Mouse (Mus musculus) forebrain, embryonic 10.5 days (tissue): ENCODE measurements around the gene Rdh7. TPM values are rescaled to one million over a fixed set of nuclear protein-coding genes. Genes with fewer than 3 reads are reported as not detected.
"Not testable (repeated sequence)": the region's sequence is repeated elsewhere in the genome, so short reads cannot be mapped to it uniquely, and the experiment has no call there.

Experiments
- DNase-seq: peaks from one replicate; pipeline ENCODE4 v3.0.0-alpha.2; 2017; ENCODE audit warnings: low spot score; ENCODE audit errors: extremely low spot score
- H3K27ac ChIP-seq: fragments of 300-500 bp; sonication (generic); 2 replicates; pipeline ENCODE4 v1.5.1; 2016; ENCODE audit warnings: mild to moderate bottlenecking
- H3K27me3 ChIP-seq: fragments of 300-500 bp; sonication (generic); 2 replicates; pipeline ENCODE4 v1.6.1; 2016; ENCODE audit warnings: mild to moderate bottlenecking; ENCODE audit not compliant: poor library complexity, severe bottlenecking
- H3K36me3 ChIP-seq: fragments of 300-500 bp; sonication (generic); replicated peaks from 2 replicates; pipeline ENCODE4 v1.6.1; 2016; ENCODE audit warnings: mild to moderate bottlenecking, moderate library complexity
- H3K4me1 ChIP-seq: fragments of 300-500 bp; sonication (generic); 2 replicates; pipeline ENCODE4 v1.6.1; 2016
- H3K4me3 ChIP-seq: fragments of 300-500 bp; sonication (generic); 2 replicates; pipeline ENCODE4 v1.5.1; 2016; ENCODE audit warnings: mild to moderate bottlenecking, moderate library complexity
- H3K9me3 ChIP-seq: fragments of 300-500 bp; sonication (generic); 2 replicates; pipeline ENCODE4 v1.6.1; 2016; ENCODE audit warnings: mild to moderate bottlenecking, moderate library complexity
- WGBS: fragments of 180-500 bp; shearing (Covaris S2); methylation state at CpG from one replicate; pipeline ENCODE4 v1.1.7; 2016; 5-methylcytosine and 5-hydroxymethylcytosine counted together
- polyA plus RNA-seq: library from polyadenylated mRNA; unstranded; fragments of >200 nt; fragmentation: Nextera tagmentation; extraction: Ambion mirVana; gene quantifications from 2 replicates; pipeline ENCODE4 v1.2.1, GENCODE M21; 2016

Rdh7 gene
- polyA plus RNA-seq, 1 experiment from 2014 or later, result not detected

GRCm38 (mm10) chr10:127907386-127907951 is 18.9 kb upstream of the Rdh7 start:
- Histone ChIP-seq H3K4me3 (no peak overlapping the region), H3K27me3 (no peaks in the 10 kb centered on the region), H3K27ac (no peak overlapping the region), H3K9me3 (no peaks in the 10 kb centered on the region), H3K36me3 (no peaks in the 10 kb centered on the region), H3K4me1 (peaks cover 3% of the 10 kb centered on the region; the same call in 1 of the 2 replicates)
- no peak for DNase-seq

GRCm38 (mm10) chr10:127906138-127906537 is 17.5 kb upstream of the Rdh7 start:
- Histone ChIP-seq H3K4me1 (peaks cover 3% of the 10 kb centered on the region; the same call in 1 of the 2 replicates), H3K27ac (no peak overlapping the region), H3K4me3 (no peak overlapping the region), H3K36me3 (no peaks in the 10 kb centered on the region), H3K27me3 (no peaks in the 10 kb centered on the region), H3K9me3 (no peaks in the 10 kb centered on the region)
- no peak for DNase-seq
- WGBS, result 72% methylated on average over 2 of the region's 2 CpGs

- Histone ChIP-seq H3K27me3 (no peaks in the 10 kb centered on the region), H3K9me3 (no peaks in the 10 kb centered on the region), H3K4me1 (peaks cover 3% of the 10 kb centered on the region; the same call in 1 of the 2 replicates), H3K4me3 (no peak overlapping the region), H3K36me3 (no peaks in the 10 kb centered on the region), H3K27ac (0 out of 2 replicates have a peak overlapping the region, but pooled peaks have one; percentile 31)
- DNase-seq, result no peak
- 80% methylated on average over 7 of the region's 7 CpGs for WGBS
These were observed 16.3 kb upstream of the Rdh7 start for GRCm38 (mm10) chr10:127904718-127905446.

GRCm38 (mm10) chr10:127903116-127903515 is 14.5 kb upstream of the Rdh7 start:
- Histone ChIP-seq H3K27ac (no peak overlapping the region), H3K4me1 (peaks cover 3% of the 10 kb centered on the region; the same call in 1 of the 2 replicates), H3K9me3 (no peaks in the 10 kb centered on the region), H3K36me3 (no peaks in the 10 kb centered on the region), H3K4me3 (no peak overlapping the region), H3K27me3 (no peaks in the 10 kb centered on the region)
- no peak for DNase-seq
- 72% methylated on average over 1 of the region's 1 CpGs for WGBS

- H3K36me3 ChIP-seq, result no peaks in the 10 kb centered on the region
- H3K27ac ChIP-seq, result no peak overlapping the region
- H3K27me3 ChIP-seq, result no peaks in the 10 kb centered on the region
- DNase-seq, result no peak
- peaks cover 3% of the 10 kb centered on the region; the same call in 1 of the 2 replicates for H3K4me1 ChIP-seq
- WGBS, result 89% methylated on average over 4 of the region's 4 CpGs
- no peak overlapping the region for H3K4me3 ChIP-seq
- H3K9me3 ChIP-seq, result no peaks in the 10 kb centered on the region
These were observed 13.1 kb upstream of the Rdh7 start for GRCm38 (mm10) chr10:127901751-127902150.

DNA sequence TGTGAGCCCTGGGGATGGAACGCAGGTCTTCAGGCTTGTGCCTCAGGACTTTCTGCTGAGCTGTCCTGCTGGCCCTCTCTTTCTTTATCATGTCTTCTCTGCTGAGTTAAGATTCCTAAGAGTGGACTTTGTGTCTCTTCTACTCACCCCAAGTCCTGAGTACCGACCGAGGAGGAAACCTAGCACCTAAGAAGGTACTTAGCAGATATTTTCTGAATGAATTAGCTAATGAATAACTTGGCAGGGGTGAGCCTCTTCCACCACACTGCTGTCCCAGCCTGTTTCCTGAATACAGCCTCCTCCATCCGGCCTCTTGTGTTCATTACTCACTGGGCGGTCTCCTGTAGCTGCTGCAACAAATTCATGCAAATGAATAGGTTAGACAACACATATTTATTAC is 11.2 kb upstream of the Rdh7 start:
- H3K36me3 ChIP-seq, result no peaks in the 10 kb centered on the region
- no peak overlapping the region for H3K4me3 ChIP-seq
- H3K27me3 ChIP-seq, result no peaks in the 10 kb centered on the region
- H3K4me1 ChIP-seq, result no peaks in the 10 kb centered on the region
- DNase-seq, result no peak
- no peak overlapping the region for H3K27ac ChIP-seq
- H3K9me3 ChIP-seq, result no peaks in the 10 kb centered on the region
- 82% methylated on average over 5 of the region's 5 CpGs for WGBS

DNA sequence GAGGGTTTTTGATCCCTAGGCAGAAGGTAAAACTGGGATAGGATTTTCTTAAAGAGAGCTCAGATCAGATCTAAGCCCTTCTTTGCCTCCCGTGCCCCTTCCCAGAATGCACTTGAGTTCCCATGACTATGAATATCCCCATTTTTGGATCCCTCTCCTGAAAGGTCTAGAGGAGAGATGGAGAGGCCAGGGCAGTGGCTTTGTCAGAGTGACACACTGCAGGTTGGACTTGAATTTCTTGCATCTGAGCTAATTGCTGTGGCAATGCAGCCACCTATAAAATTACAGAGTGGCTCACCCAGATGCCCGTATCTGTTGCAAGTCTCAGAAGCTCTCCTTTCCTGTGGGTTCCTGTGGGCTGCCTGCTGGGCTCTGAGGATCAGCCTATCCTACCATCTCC is 9.6 kb upstream of the Rdh7 start, which contains the start of gene Sdr9c7:
Gene Sdr9c7, plus strand, starts transcription at position 301 of the 400 bp plus-strand sequence.
- no peak for DNase-seq

GRCm38 (mm10) chr10:127897506-127897905 is 8.9 kb upstream of the Rdh7 start:
- H3K4me1 ChIP-seq, result no peaks in the 10 kb centered on the region
- no peak overlapping the region for H3K4me3 ChIP-seq
- H3K27ac ChIP-seq, result no peak overlapping the region
- no peaks in the 10 kb centered on the region for H3K9me3 ChIP-seq
- no peak for DNase-seq
- no peaks in the 10 kb centered on the region for H3K27me3 ChIP-seq
- H3K36me3 ChIP-seq, result no peaks in the 10 kb centered on the region
- 89% methylated on average over 3 of the region's 3 CpGs for WGBS

More for the DNA sequence above, 9.6 kb upstream of the Rdh7 start, which contains the start of gene Sdr9c7:
- Histone ChIP-seq H3K4me1 (no peaks in the 10 kb centered on the region), H3K36me3 (no peaks in the 10 kb centered on the region), H3K27me3 (no peaks in the 10 kb centered on the region), H3K27ac (no peak within 1 kb of the TSS), H3K9me3 (no peaks in the 10 kb centered on the region), H3K4me3 (no peak within 1 kb of the TSS)
- 87% methylated on average over 2 of the region's 2 CpGs for WGBS

DNA sequence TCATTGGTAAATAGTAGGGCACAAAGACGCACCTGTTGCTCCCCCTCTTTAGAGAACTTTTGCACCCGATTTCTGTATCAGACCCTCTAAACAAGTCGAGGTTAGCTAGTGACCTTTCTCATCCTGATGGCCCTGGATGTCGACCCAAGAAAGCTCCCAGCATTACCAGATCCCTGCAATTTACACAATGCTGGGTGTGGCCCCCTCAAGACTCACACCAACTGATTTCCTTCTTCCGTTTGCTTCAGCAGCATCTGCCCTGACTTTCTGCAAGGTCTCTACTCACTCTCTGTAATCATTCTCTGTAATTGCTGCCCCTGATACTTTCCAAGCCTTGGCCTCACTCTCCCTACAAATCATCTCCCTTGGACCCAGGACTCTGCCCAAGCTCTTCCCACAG is 8.1 kb upstream of the Rdh7 start:
- no peak for DNase-seq
- 78% methylated on average over 5 of the region's 5 CpGs for WGBS
- Histone ChIP-seq H3K4me1 (no peaks in the 10 kb centered on the region), H3K36me3 (no peaks in the 10 kb centered on the region), H3K27me3 (no peaks in the 10 kb centered on the region), H3K4me3 (no peak overlapping the region), H3K9me3 (no peaks in the 10 kb centered on the region), H3K27ac (no peak overlapping the region)

DNA sequence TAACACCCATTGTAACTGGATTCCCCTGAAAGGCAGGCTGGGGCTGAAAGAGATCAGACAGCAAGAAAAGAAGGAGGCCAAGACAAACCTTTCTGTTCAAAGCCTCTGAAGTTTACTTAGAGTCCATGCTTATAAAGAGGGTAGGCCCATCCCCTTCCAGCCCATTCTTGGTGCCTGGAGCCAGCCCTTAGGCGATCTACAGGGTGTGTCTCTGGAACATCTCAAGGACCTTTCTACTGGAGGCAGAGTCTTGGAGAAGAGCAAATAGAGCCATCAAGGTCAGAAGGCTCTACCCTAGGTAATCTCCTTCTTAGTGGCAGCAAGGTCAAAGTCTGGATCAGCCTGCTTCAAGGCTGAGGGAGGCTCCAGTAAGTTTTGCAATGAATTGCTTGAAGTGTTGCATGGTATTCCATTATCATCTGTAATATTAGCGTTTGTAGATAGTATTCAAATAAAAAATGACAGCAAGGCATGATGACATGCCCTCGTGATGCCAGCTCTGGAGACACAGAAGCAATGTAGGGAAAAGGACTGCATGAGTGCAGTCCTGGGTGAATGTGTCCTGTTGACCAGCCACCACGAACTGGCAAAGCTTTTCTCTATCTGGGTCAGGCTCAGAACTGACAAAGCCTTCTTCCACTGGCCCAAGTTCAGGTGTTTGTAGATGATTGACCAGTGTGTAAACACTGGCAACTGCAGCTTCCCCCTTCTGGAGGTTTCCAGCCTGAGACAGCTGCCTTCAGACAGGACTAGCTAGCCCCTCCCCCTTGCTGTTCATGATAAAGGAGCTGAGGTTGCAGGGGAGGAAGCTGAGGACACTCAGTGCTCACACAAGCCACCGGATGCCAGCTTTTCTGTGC is 4.8 kb upstream of the Rdh7 start:
- not testable (repeated sequence) for DNase-seq, H3K9me3 ChIP-seq, H3K36me3 ChIP-seq, H3K27ac ChIP-seq, H3K4me3 ChIP-seq, H3K27me3 ChIP-seq, H3K4me1 ChIP-seq
- 63% methylated on average over 5 of the region's 5 CpGs for WGBS

- WGBS, result 100% methylated on average over 1 of the region's 1 CpGs
- Histone ChIP-seq H3K36me3 (no peaks in the 10 kb centered on the region), H3K4me3 (no peak overlapping the region), H3K4me1 (peaks cover 7% of the 10 kb centered on the region), H3K27me3 (no peaks in the 10 kb centered on the region), H3K9me3 (no peaks in the 10 kb centered on the region), H3K27ac (no peak overlapping the region)
- DNase-seq, result no peak
These were observed 2.9 kb upstream of the Rdh7 start for GRCm38 (mm10) chr10:127891481-127891880.

DNA sequence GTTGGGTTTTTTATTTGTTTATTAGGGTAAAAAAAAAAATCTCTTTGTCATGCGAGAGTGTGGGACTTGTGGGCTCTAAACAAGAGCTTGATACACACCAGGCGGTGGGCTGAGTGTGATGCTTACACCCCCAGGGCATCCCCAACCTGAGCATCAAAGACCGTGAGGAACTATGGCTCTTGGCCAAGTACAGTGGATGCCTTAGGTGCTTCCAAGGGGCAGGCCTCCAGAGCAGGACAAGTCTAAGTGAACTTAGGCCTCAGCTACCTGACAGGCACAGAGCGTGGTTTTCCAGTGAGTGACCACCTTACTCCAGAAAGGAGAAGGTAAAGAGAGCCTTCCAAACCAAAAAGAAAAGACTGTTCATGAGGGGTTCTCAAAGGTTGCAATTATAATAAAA is 1.6 kb downstream of the Rdh7 start:
- no peaks in the 10 kb centered on the region for H3K9me3 ChIP-seq

DNA sequence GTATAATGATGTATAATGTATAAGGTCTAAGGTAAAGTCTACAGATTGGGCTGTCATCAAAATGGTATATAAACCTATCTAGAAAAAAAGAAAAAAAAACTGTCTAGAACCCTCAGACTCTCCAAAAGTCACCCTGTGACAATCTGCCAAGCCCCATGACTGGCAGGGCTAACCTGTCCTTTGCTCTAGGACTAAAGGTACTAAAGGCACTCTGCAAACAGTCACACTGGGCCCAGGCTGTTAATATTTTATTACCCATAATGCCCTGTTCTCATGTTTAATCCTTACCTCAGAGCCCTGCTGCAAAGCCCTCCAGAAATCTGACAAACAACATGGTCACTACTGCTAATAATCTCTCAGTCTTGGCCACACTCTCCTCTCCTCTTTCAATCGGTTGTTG is 2.1 kb downstream of the Rdh7 start:
- peaks cover 7% of the 10 kb centered on the region for H3K4me1 ChIP-seq

More for the DNA sequence above, 1.6 kb downstream of the Rdh7 start:
- Histone ChIP-seq H3K4me1 (peaks cover 7% of the 10 kb centered on the region), H3K36me3 (no peaks in the 10 kb centered on the region), H3K27ac (no peak overlapping the region), H3K27me3 (no peaks in the 10 kb centered on the region), H3K4me3 (no peak overlapping the region)
- 87% methylated on average over 4 of the region's 4 CpGs for WGBS
- DNase-seq, result no peak

More for the DNA sequence above, 2.1 kb downstream of the Rdh7 start:
- no peak overlapping the region for H3K4me3 ChIP-seq
- DNase-seq, result no peak
- no peaks in the 10 kb centered on the region for H3K36me3 ChIP-seq
- H3K27me3 ChIP-seq, result no peaks in the 10 kb centered on the region
- H3K9me3 ChIP-seq, result no peaks in the 10 kb centered on the region
- WGBS, result 90% methylated on average over 1 of the region's 1 CpGs
- no peak overlapping the region for H3K27ac ChIP-seq
